Mouse (Mus musculus) kidney, adult 2 months (tissue): ENCODE measurements around the gene Gm28051. TPM values are rescaled to one million over a fixed set of nuclear protein-coding genes. Genes with fewer than 3 reads are reported as not detected.

Source experiments
- DNase-seq: peaks from one replicate; pipeline ENCODE4 v3.0.0; 2021
- H3K27ac ChIP-seq: fragments of 200-500 bp; 2 replicates; pipeline ENCODE4 v1.5.1; 2012; ENCODE audit warnings: low read depth, low read length, control low read depth, inconsistent platforms; ENCODE audit not compliant: insufficient read depth
- H3K27me3 ChIP-seq: fragments of 200-500 bp; replicated peaks from 2 replicates; pipeline ENCODE4 v1.6.1; 2012; ENCODE audit warnings: mild to moderate bottlenecking, moderate library complexity, low read length, inconsistent platforms; ENCODE audit not compliant: control insufficient read depth, insufficient read depth
- H3K36me3 ChIP-seq: fragments of 200-500 bp; 2 replicates; pipeline ENCODE4 v1.6.1; 2012; ENCODE audit warnings: mild to moderate bottlenecking, moderate library complexity, low read length, inconsistent platforms; ENCODE audit not compliant: control insufficient read depth, insufficient read depth
- H3K4me1 ChIP-seq: fragments of 200-500 bp; 2 replicates; pipeline ENCODE4 v1.6.1; 2011; ENCODE audit warnings: low read length; ENCODE audit not compliant: control insufficient read depth, insufficient read depth
- H3K4me3 ChIP-seq: fragments of 200-500 bp; 2 replicates; pipeline ENCODE4 v1.5.1; 2011; ENCODE audit warnings: mild to moderate bottlenecking, low read depth, low read length, control low read depth; ENCODE audit not compliant: insufficient read depth
- CTCF ChIP-seq: fragments of 200-500 bp; conservative IDR thresholded peaks from 2 replicates; pipeline ENCODE4 v1.5.1; 2011; ENCODE audit warnings: low read depth, mild to moderate bottlenecking, control low read depth, low read length, moderate library complexity, mixed read lengths; ENCODE audit not compliant: insufficient read depth, insufficient read length
- POLR2A ChIP-seq: fragments of 200-500 bp; IDR thresholded peaks from one replicate; pipeline ENCODE4 v1.6.1; 2011; ENCODE audit warnings: low read depth, low read length, control low read depth
- WGBS: fragments of 180-500 bp; shearing (Covaris S2); methylation state at CpG from one replicate; pipeline ENCODE4 v1.1.7; 2018; 5-methylcytosine and 5-hydroxymethylcytosine counted together
- polyA plus RNA-seq: library from polyadenylated mRNA; depleted of rRNA; stranded (reverse); fragments of >200 nt; gene quantifications from 2 replicates; pipeline ENCODE4 v1.2.3, GENCODE M21; 2012

Gm28051 gene
- polyA plus RNA-seq, 1 experiment, result not detected

DNA sequence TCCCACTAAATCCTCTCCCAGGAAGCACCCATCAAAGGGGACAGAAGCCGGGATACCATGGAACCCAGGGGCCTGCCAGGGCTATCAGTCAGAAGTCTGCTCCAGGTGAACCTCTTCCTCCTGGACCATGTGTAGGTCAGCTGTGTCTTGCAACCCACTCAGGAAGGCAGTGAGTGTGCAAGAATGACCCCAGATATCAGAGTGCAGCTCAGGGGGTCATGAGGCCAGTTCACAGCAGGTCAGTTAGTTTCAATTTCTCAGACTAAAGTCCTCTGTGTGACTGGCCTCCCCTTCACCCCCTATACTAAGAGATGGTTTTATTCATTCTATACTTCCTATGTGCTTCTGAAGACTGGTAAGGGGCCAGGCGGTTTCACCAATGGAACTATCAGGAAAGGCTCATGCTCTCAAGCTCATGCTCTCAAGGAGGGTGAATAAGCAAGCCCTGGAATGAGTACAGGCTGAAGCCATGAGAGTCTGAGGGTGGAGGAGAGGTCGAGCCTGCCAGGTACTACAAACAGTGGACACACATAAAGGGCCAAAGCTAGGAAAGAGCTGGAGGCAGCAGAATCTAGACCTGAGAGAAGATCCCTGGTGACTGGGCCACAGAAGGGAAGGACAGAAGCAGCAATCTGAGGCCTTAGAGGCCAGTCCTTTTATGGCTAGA lies 72.7 kb downstream of the Gm28051 start:
- Histone ChIP-seq H3K36me3 (no peaks in the 10 kb centered on the region), H3K27ac (no peak overlapping the region), H3K4me1 (peaks cover 21% of the 10 kb centered on the region), H3K4me3 (no peak overlapping the region), H3K27me3 (no peaks in the 10 kb centered on the region)
- peak; percentile 25 for DNase-seq
- TF ChIP-seq POLR2A, result no peak
- no peak for TF ChIP-seq CTCF
- WGBS, result 68% methylated on average over 3 of the region's 3 CpGs

DNA sequence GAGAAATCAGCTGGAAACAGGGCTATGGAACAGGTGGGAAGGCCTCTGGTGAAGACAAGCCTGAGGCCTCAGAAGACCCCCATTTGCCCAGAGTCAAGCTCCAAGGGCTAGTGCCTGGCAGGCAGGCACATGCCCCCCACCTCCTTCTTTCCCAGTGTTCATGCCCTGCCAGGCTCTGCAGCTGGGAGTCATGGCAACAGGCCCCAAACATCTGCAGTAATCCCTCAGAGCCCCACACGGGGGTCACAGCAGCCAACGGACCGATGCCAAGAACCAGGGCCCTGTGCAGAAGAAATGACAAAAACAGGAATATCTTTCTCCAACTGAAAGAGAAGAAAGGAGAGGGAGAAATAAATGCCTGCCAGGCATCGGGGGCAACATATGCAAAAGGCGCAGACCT lies 73.6 kb downstream of the Gm28051 start:
- Histone ChIP-seq H3K4me3 (no peak overlapping the region), H3K36me3 (no peaks in the 10 kb centered on the region), H3K4me1 (peaks cover 21% of the 10 kb centered on the region), H3K27me3 (no peaks in the 10 kb centered on the region), H3K27ac (no peak overlapping the region)
- WGBS, result 67% methylated on average over 5 of the region's 5 CpGs
- DNase-seq, result no peak
- TF ChIP-seq POLR2A (no peak), CTCF (no peak)

DNA sequence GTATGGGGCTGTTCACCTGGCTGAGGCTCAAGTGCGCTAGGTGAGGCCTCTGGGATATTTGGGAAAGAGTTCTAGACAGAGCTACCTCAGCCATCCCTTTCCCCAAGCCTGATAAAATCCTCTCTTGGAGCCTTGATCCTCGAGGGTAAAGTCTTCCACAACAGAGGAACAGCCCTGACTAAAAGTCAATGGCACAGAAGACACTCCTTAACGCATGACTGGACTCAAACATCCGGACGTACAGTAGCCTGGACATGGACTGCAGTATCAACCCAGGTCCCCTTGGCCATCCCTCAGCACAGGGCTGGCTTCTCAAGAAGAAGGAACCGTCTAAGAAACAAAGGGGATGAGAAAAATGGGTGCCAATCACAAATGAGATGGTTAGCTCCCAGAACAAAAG lies 74.1 kb downstream of the Gm28051 start:
- Histone ChIP-seq H3K27me3 (no peaks in the 10 kb centered on the region), H3K27ac (no peak overlapping the region), H3K4me1 (peaks cover 21% of the 10 kb centered on the region), H3K4me3 (no peak overlapping the region), H3K36me3 (no peaks in the 10 kb centered on the region)
- TF ChIP-seq CTCF (no peak), POLR2A (no peak)
- DNase-seq, result peak; percentile 90
- 57% methylated on average over 6 of the region's 6 CpGs for WGBS

DNA sequence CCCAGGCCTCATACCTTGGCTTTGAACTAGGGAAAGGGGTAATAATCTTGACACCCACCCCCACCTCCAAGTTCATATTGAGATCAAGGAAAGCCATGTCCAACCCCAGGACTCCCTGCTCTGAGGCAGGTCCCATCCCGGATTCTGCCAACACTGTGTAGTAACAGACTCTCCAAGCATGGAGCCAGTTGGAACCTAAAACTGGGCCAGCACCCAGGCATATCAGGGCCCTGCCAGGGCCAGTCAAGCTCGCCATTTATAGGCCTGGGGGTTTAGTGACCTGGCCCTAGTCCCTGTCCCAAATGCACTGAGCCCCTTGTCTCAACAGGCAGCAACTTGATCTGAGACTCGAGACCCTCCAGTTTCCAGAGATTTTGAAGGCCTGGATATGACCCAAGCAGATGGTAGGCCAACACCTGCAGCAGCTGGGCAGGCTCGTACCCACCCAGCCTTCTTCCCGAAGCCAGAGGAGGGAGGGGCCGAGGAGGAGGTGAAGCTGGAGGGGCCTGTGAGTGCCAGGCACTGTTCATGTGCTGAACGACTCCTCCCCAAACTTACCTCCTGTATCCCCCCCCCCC lies 74.8 kb downstream of the Gm28051 start:
- TF ChIP-seq POLR2A, result no peak
- TF ChIP-seq CTCF, result no peak
- Histone ChIP-seq H3K27me3 (no peaks in the 10 kb centered on the region), H3K4me3 (no peak overlapping the region), H3K36me3 (no peaks in the 10 kb centered on the region), H3K4me1 (peaks cover 21% of the 10 kb centered on the region), H3K27ac (no peak overlapping the region)
- whole genome bisulfite sequencing, result 67% methylated on average over 7 of the region's 7 CpGs
- DNase-seq, result no peak

DNA sequence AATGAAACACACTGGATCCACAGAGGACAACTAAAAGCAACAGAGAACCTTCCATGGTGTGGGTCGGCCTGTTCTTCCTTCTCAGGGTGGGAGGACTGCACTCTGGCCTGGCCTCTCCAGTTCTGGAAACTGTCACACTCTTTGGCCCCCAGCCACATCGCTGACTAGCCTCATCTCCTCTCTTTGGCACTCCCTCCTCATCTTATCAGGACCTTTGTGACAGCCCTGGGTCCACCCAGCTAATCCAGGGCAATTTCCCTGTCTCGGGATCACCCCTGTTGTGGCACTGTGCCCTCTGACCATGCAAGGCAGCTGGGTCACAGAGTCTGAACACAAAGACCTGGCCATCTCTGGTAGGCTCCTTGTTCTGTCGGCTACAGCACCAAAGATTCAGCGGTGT lies 75.5 kb downstream of the Gm28051 start:
- Histone ChIP-seq H3K36me3 (no peaks in the 10 kb centered on the region), H3K27ac (no peak overlapping the region), H3K27me3 (no peaks in the 10 kb centered on the region), H3K4me3 (no peak overlapping the region), H3K4me1 (peaks cover 21% of the 10 kb centered on the region)
- no peak for TF ChIP-seq POLR2A
- TF ChIP-seq CTCF, result no peak
- DNase-seq, result peak; percentile 39
- 57% methylated on average over 5 of the region's 5 CpGs for WGBS

DNA sequence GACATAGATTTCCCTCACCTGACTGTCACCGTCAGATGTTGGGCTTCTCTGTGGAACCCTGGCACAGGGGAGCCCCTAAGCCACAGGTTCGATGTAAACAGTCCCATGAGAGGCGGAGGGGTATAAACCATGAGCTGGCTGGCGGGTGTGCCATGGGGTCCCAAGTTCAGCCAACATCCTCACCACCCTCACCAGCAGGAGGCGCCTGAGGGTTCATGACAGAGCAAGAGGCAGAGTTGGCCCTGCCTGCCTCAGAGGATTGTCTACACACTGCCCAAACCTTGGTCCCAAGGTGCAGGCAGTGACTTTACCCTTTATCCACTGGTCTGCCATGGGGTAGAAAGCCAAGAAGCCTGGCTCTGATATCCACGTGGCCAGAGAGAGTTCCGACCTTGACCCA lies 76.0 kb downstream of the Gm28051 start:
- TF ChIP-seq POLR2A (no peak), CTCF (peak; percentile 49)
- no peaks in the 10 kb centered on the region for H3K27me3 ChIP-seq
- H3K4me3 ChIP-seq, result no peak overlapping the region
- DNase-seq, result peak; percentile 28
- H3K27ac ChIP-seq, result no peak overlapping the region
- peaks cover 21% of the 10 kb centered on the region for H3K4me1 ChIP-seq
- H3K36me3 ChIP-seq, result no peaks in the 10 kb centered on the region
- 82% methylated on average over 7 of the region's 7 CpGs for WGBS

DNA sequence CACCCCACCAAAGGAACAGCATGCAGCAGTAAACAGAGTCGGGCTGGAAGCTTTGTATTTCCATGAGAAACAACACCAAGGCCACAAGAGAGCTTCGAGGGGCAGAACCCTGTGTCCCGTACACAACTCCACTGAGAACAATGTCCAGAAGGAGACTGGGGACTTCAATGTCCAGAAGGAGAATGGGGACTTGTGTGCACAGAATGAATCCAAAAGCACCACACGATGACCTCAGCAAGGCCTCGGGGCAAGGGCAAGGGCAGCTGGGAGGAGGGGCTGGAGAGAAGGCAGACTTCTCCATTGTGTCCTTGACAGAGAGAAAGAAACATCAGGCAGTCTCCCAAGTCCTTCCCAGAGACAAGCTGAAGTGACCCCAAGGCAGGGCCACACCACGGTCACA lies 78.7 kb downstream of the Gm28051 start:
- Histone ChIP-seq H3K36me3 (no peaks in the 10 kb centered on the region), H3K4me1 (peaks cover 12% of the 10 kb centered on the region), H3K27me3 (no peaks in the 10 kb centered on the region), H3K4me3 (no peak overlapping the region), H3K27ac (no peak overlapping the region)
- TF ChIP-seq CTCF (no peak), POLR2A (no peak)
- no peak for DNase-seq
- WGBS, result 59% methylated on average over 6 of the region's 6 CpGs
